Mouse (Mus musculus) liver, adult 2 months (tissue): ENCODE results near the gene Lepr. TPM values are rescaled to one million over a fixed set of nuclear protein-coding genes. Genes with fewer than 3 reads are reported as not detected.

Experiments used
- DNase-seq: peaks from one replicate; pipeline ENCODE4 v3.0.0-alpha.2; 2011; ENCODE audit warnings: low read depth, low spot score; ENCODE audit errors: extremely low read depth
- H3K27ac ChIP-seq: fragments of 200-500 bp; replicated peaks from 2 replicates; pipeline ENCODE4 v1.5.1; 2012; ENCODE audit warnings: low read depth, mild to moderate bottlenecking, control low read depth, inconsistent platforms, low read length; ENCODE audit not compliant: insufficient read depth
- H3K27me3 ChIP-seq: fragments of 200-500 bp; 2 replicates; pipeline ENCODE4 v1.6.1; 2012; ENCODE audit warnings: mild to moderate bottlenecking, moderate library complexity, low read length, inconsistent platforms; ENCODE audit not compliant: control insufficient read depth, insufficient read depth
- H3K36me3 ChIP-seq: fragments of 200-500 bp; 2 replicates; pipeline ENCODE4 v1.6.1; 2012; ENCODE audit warnings: low read length, inconsistent platforms; ENCODE audit not compliant: control insufficient read depth, insufficient read depth
- H3K4me1 ChIP-seq: fragments of 200-500 bp; 2 replicates; pipeline ENCODE4 v1.6.1; 2011; ENCODE audit warnings: low read length; ENCODE audit not compliant: control insufficient read depth, insufficient read depth
- H3K4me3 ChIP-seq: fragments of 200-500 bp; 2 replicates; pipeline ENCODE4 v1.5.1; 2011; ENCODE audit warnings: low read depth, mild to moderate bottlenecking, control low read depth, low read length, moderate library complexity; ENCODE audit not compliant: insufficient read depth
- H3K79me2 ChIP-seq: fragments of 200-500 bp; 2 replicates; pipeline ENCODE4 v1.6.1; 2012; ENCODE audit warnings: inconsistent platforms, mild to moderate bottlenecking, low read length, moderate library complexity; ENCODE audit not compliant: control insufficient read depth, insufficient read depth
- H3K9ac ChIP-seq: fragments of 200-500 bp; 2 replicates; pipeline ENCODE4 v1.6.1; 2012; ENCODE audit warnings: low read depth, mild to moderate bottlenecking, control low read depth, inconsistent platforms, low read length
- CTCF ChIP-seq: fragments of 200-500 bp; IDR thresholded peaks from 2 replicates; pipeline ENCODE4 v1.5.1; 2011; ENCODE audit warnings: low read depth, low read length, control low read depth
- POLR2A ChIP-seq: fragments of 200-500 bp; IDR thresholded peaks from 2 replicates; pipeline ENCODE4 v1.6.1; 2011; ENCODE audit warnings: low read length, control low read depth; ENCODE audit not compliant: insufficient read depth; ENCODE audit errors: extremely low read depth
- WGBS: fragments of 180-500 bp; shearing (Covaris S2); methylation state at CpG from one replicate; pipeline ENCODE4 v1.1.7; 2018; 5-methylcytosine and 5-hydroxymethylcytosine counted together
- polyA plus RNA-seq: library from polyadenylated mRNA; depleted of rRNA; stranded (reverse); fragments of >200 nt; gene quantifications from 2 replicates; pipeline ENCODE4 v1.2.3, GENCODE M21; 2012; rRNA removed
- total RNA-seq: library from RNA; depleted of rRNA; stranded (reverse); fragments of >200 nt; gene quantifications from 2 replicates; pipeline ENCODE4 v1.2.3, GENCODE M21; 2014; rRNA removed

The Lepr gene
- total RNA-seq = 17.1 and 24.6 TPM in 2 replicates
- 0.36 and 0.89 TPM in 2 replicates for polyA plus RNA-seq

GRCm38 (mm10) chr4:101717367-101718121 is at the start of gene Lepr:
Gene Lepr, plus strand, starts transcription at chr4:101717404.
- H3K27ac ChIP-seq = no peak within 1 kb of the TSS
- H3K4me3 ChIP-seq = peak within 1 kb of the TSS; percentile 86
- no peaks in the 10 kb centered on the region for H3K79me2 ChIP-seq
- WGBS = 1% methylated on average over 50 of the region's 50 CpGs
- peaks cover 2% of the 10 kb centered on the region; the same call in 1 of the 2 replicates for H3K4me1 ChIP-seq
- no peak for DNase-seq
- H3K27me3 ChIP-seq = no peaks in the 10 kb centered on the region
- no peaks in the 10 kb centered on the region for H3K36me3 ChIP-seq
- H3K9ac ChIP-seq = peak within 1 kb of the TSS; percentile 81
- TF ChIP-seq POLR2A (no peak), CTCF (no peak)

GRCm38 (mm10) chr4:101669161-101669560 is 48.0 kb upstream of the Lepr start:
- Histone ChIP-seq H3K4me3 (no peak overlapping the region), H3K27me3 (no peaks in the 10 kb centered on the region), H3K27ac (0 out of 2 replicates have a peak overlapping the region, but pooled peaks have one; percentile 32), H3K36me3 (no peaks in the 10 kb centered on the region), H3K4me1 (peaks cover 7% of the 10 kb centered on the region; the same call in 1 of the 2 replicates), H3K9ac (no peak overlapping the region), H3K79me2 (no peaks in the 10 kb centered on the region)
- no peak for DNase-seq
- no peak for TF ChIP-seq CTCF
- WGBS = 75% methylated on average over 5 of the region's 5 CpGs

GRCm38 (mm10) chr4:101669811-101670210 is 47.4 kb upstream of the Lepr start:
- H3K36me3 ChIP-seq = no peaks in the 10 kb centered on the region
- TF ChIP-seq CTCF (no peak), POLR2A (no peak)

GRCm38 (mm10) chr4:101674790-101675189 is 42.4 kb upstream of the Lepr start:
- Histone ChIP-seq H3K4me3 (no peak overlapping the region), H3K4me1 (peaks cover 14% of the 10 kb centered on the region; the same call in 1 of the 2 replicates), H3K36me3 (no peaks in the 10 kb centered on the region), H3K9ac (0 out of 2 replicates have a peak overlapping the region, but pooled peaks have one; percentile 18), H3K27ac (peak overlapping the region; percentile 86), H3K79me2 (no peaks in the 10 kb centered on the region), H3K27me3 (no peaks in the 10 kb centered on the region)
- WGBS = 17% methylated on average over 5 of the region's 5 CpGs
- DNase-seq = peak; percentile 100
- no peak for TF ChIP-seq POLR2A
- TF ChIP-seq CTCF = no peak

More at GRCm38 (mm10) chr4:101669811-101670210, 47.4 kb upstream of the Lepr start:
- peaks cover 10% of the 10 kb centered on the region; the same call in 1 of the 2 replicates for H3K4me1 ChIP-seq
- no peak overlapping the region for H3K9ac ChIP-seq
- H3K4me3 ChIP-seq = no peak overlapping the region
- H3K27ac ChIP-seq = no peak overlapping the region
- no peaks in the 10 kb centered on the region for H3K79me2 ChIP-seq
- no peaks in the 10 kb centered on the region for H3K27me3 ChIP-seq
- WGBS = 52% methylated on average over 5 of the region's 5 CpGs
- DNase-seq = no peak

GRCm38 (mm10) chr4:101675726-101676125 is 41.5 kb upstream of the Lepr start:
- H3K4me1 ChIP-seq = peaks cover 12% of the 10 kb centered on the region; the same call in 1 of the 2 replicates
- WGBS = 8% methylated on average over 4 of the region's 4 CpGs
- H3K27me3 ChIP-seq = no peaks in the 10 kb centered on the region
- H3K9ac ChIP-seq = peak overlapping the region; percentile 5; the same call in 1 of the 2 replicates
- H3K27ac ChIP-seq = peak overlapping the region; percentile 86
- DNase-seq = peak; percentile 98
- no peaks in the 10 kb centered on the region for H3K79me2 ChIP-seq
- H3K4me3 ChIP-seq = no peak overlapping the region
- TF ChIP-seq POLR2A (no peak), CTCF (no peak)
- H3K36me3 ChIP-seq = no peaks in the 10 kb centered on the region

- Histone ChIP-seq H3K4me1 (peaks cover 12% of the 10 kb centered on the region), H3K9ac (0 out of 2 replicates have a peak overlapping the region, but pooled peaks have one; percentile 26), H3K36me3 (no peaks in the 10 kb centered on the region), H3K79me2 (no peaks in the 10 kb centered on the region), H3K27ac (peak overlapping the region; percentile 90), H3K27me3 (no peaks in the 10 kb centered on the region), H3K4me3 (no peak overlapping the region)
- WGBS = 61% methylated on average over 4 of the region's 4 CpGs
- TF ChIP-seq POLR2A (no peak), CTCF (no peak)
- DNase-seq = peak; percentile 67
Measured at GRCm38 (mm10) chr4:101682620-101683019, 34.6 kb upstream of the Lepr start.
